Mouse (Mus musculus): ENCODE results near the gene Cd9. TPM values are rescaled to one million over a fixed set of nuclear protein-coding genes. Genes with fewer than 3 reads are reported as not detected.
A peak's percentile ranks its signal among the peaks of the same experiment; 100 is the strongest.

Gene Cd9
- total and polyA plus RNA-seq, 3 experiments, result 12.1 to 27.5 (median 21.6) TPM

- Histone ChIP-seq H3K4me1 (ENCODE audit: control insufficient read depth in 1 of 2, insufficient read depth in 2 of 2) (peaks cover 7 to 23% of the 10 kb centered on the region in 2 experiments; a peak in 3 of 4 replicates), H3K27me3 (replicated peaks) (no peaks in the 10 kb centered on the region), H3K27ac (ENCODE audit: insufficient read depth, low read depth) (no peak overlapping the region), H3K4me2 (ENCODE audit: insufficient read depth, low read depth, poor library complexity, severe bottlenecking) (no peak overlapping the region), H3K36me3 (replicated peaks in 1 of 2; ENCODE audit: control insufficient read depth in 1 of 2, insufficient read depth in 1 of 2, low read length in 1 of 2) (no peaks in the 10 kb centered on the region), H3K79me2 (replicated peaks; ENCODE audit: control insufficient read depth, extremely low read depth, insufficient read depth, poor library complexity, severe bottlenecking) (no peaks in the 10 kb centered on the region), H3K9ac (ENCODE audit: insufficient read depth, low read depth) (no peak overlapping the region), H3K9me3 (replicated peaks; ENCODE audit: low read length) (no peaks in the 10 kb centered on the region), H3K4me3 (replicated peaks in 1 of 3; ENCODE audit: low read depth in 2 of 3, low read length in 2 of 3, poor library complexity in 1 of 3) (no peak overlapping the region)
- TF ChIP-seq ZKSCAN1 (IDR thresholded peaks at IDR 0.05; ENCODE audit: borderline replicate concordance, low read depth, low read length) (no peak), RAD21 (IDR thresholded peaks at IDR 0.05; ENCODE audit: low read depth, low read length) (no peak), PAX5 (IDR thresholded peaks at IDR 0.05; ENCODE audit: low read length) (no peak), HCFC1 (IDR thresholded peaks at IDR 0.05; ENCODE audit: low read depth, low read length) (no peak), RCOR1 (conservative IDR thresholded peaks at IDR 0.05; ENCODE audit: low read depth, low read length) (no peak), USF2 (conservative IDR thresholded peaks at IDR 0.05; ENCODE audit: low read depth, low read length) (no peak), NELFE (IDR thresholded peaks at IDR 0.05; ENCODE audit: low read depth, low read length) (no peak), KAT2A (IDR thresholded peaks at IDR 0.05; ENCODE audit: insufficient replicate concordance, low read length) (no peak), MAFK (IDR thresholded peaks at IDR 0.05; ENCODE audit: insufficient replicate concordance, low read length) (no peak), E2F4 (IDR thresholded peaks at IDR 0.05; ENCODE audit: insufficient replicate concordance, low read depth, low read length) (no peak), TBP (conservative IDR thresholded peaks at IDR 0.05; ENCODE audit: low read depth, low read length) (no peak), MYC (IDR thresholded peaks at IDR 0.05; ENCODE audit: low read depth, low read length) (no peak), SMC3 (IDR thresholded peaks at IDR 0.05; ENCODE audit: low read depth, low read length) (no peak), EP300 (IDR thresholded peaks at IDR 0.05; ENCODE audit: low read length) (no peak), ELF1 (IDR thresholded peaks at IDR 0.05; ENCODE audit: low read depth, low read length) (no peak), CHD2 (IDR thresholded peaks at IDR 0.05; ENCODE audit: low read length) (no peak)
- in situ Hi-C loops (cut with MboI; ENCODE audit: low pct_ligation_motif_present, low pct_unique_long_range_greater_than_20kb, low sequenced_read_pairs) (no loop called here), dilution Hi-C loops (cut with MboI; ENCODE audit: extremely low pct_ligation_motif_present, extremely low pct_unique_long_range_greater_than_20kb, low sequenced_read_pairs) (no loop called here)
- DNase-seq (ENCODE audit: extremely low read depth), result no peak
Observed at GRCm38 (mm10) chr6:125447205-125447604, 47.4 kb downstream of the Cd9 start.

DNA sequence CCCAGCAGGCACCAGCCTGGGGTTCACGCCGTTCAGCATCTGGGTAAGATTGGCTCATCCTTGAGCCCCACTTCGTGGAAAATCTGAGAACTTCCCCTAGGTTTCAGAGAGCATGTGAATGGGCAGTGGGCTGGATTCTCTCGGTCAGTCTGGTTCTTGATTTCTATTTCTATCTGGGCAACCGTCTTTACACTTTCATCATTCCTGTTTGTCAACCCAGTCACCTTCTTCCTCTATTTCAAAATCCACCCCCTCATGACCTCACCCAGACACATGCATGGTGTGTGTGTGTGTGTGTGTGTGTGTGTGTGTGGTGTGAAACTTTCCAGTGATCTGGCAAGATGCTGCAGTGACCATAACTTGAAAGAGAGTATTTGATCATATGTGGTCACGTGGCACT, 49.2 kb downstream of the Cd9 start:
- in situ Hi-C loops (cut with MboI; ENCODE audit: low pct_ligation_motif_present, low pct_unique_long_range_greater_than_20kb, low sequenced_read_pairs), result no loop called here
- H3K9ac ChIP-seq (ENCODE audit: insufficient read depth, low read depth), result peak overlapping the region; percentile 11; the same call in 1 of the 2 replicates
- H3K36me3 ChIP-seq (replicated peaks in 1 of 2; ENCODE audit: control insufficient read depth in 1 of 2, insufficient read depth in 1 of 2, low read length in 1 of 2), result no peaks in the 10 kb centered on the region
- TF ChIP-seq KAT2A (IDR thresholded peaks at IDR 0.05; ENCODE audit: insufficient replicate concordance, low read length), result no peak
- TF ChIP-seq ZC3H11A (IDR thresholded peaks at IDR 0.05; ENCODE audit: low read depth, low read length), result no peak
- peak; percentile 64; the same call in 1 of the 2 replicates for TF ChIP-seq MYC (IDR thresholded peaks at IDR 0.05; ENCODE audit: low read depth, low read length)
- TF ChIP-seq EP300 (IDR thresholded peaks at IDR 0.05; ENCODE audit: low read length), result peak; percentile 52; the same call in 1 of the 2 replicates
- peak; percentile 19; the same call in 1 of the 2 replicates for TF ChIP-seq MAX (IDR thresholded peaks at IDR 0.05; ENCODE audit: low read length)
- TF ChIP-seq USF1 (IDR thresholded peaks at IDR 0.05; ENCODE audit: low read depth, low read length), result no peak; the same call in 1 of the 2 replicates
- TF ChIP-seq PAX5 (IDR thresholded peaks at IDR 0.05; ENCODE audit: low read length), result no peak
- TF ChIP-seq TBP (conservative IDR thresholded peaks at IDR 0.05; ENCODE audit: low read depth, low read length), result no peak
- no peak for TF ChIP-seq ELF1 (IDR thresholded peaks at IDR 0.05; ENCODE audit: low read depth, low read length)
- TF ChIP-seq ZKSCAN1 (IDR thresholded peaks at IDR 0.05; ENCODE audit: borderline replicate concordance, low read depth, low read length), result no peak
- no peak for TF ChIP-seq CTCF (conservative IDR thresholded peaks at IDR 0.05 in 1 of 2, IDR thresholded peaks at IDR 0.05 in 1 of 2; ENCODE audit: low read depth in 2 of 2, low read length in 2 of 2)
- TF ChIP-seq SIN3A (IDR thresholded peaks at IDR 0.05; ENCODE audit: low read length), result no peak
- TF ChIP-seq TCF12 (IDR thresholded peaks at IDR 0.05; ENCODE audit: low read depth, low read length), result no peak
- TF ChIP-seq USF2 (conservative IDR thresholded peaks at IDR 0.05; ENCODE audit: low read depth, low read length), result no peak
- TF ChIP-seq CHD1 (IDR thresholded peaks at IDR 0.05; ENCODE audit: low read depth, low read length), result no peak
- no peak for TF ChIP-seq IRF4 (IDR thresholded peaks at IDR 0.05; ENCODE audit: low read depth, low read length)
- no peak for TF ChIP-seq UBTF (IDR thresholded peaks at IDR 0.05; ENCODE audit: low read depth, low read length)
- TF ChIP-seq ZNF384 (IDR thresholded peaks at IDR 0.05; ENCODE audit: low read depth, low read length), result no peak
- TF ChIP-seq ETS1 (conservative IDR thresholded peaks at IDR 0.05; ENCODE audit: low read depth, low read length), result peak; percentile 22; the same call in 1 of the 2 replicates
- TF ChIP-seq NELFE (IDR thresholded peaks at IDR 0.05; ENCODE audit: low read depth, low read length), result no peak
- no peak for TF ChIP-seq ZMIZ1 (IDR thresholded peaks at IDR 0.05; ENCODE audit: low read depth, low read length)
- TF ChIP-seq E2F4 (IDR thresholded peaks at IDR 0.05; ENCODE audit: insufficient replicate concordance, low read depth, low read length), result no peak
- 0 out of 2 replicates have a peak, but pooled peaks have one; percentile 20 for TF ChIP-seq JUND (conservative IDR thresholded peaks at IDR 0.05; ENCODE audit: low read depth, low read length)
- TF ChIP-seq POLR2AphosphoS2 (IDR thresholded peaks at IDR 0.05; ENCODE audit: low read depth, low read length), result no peak
- TF ChIP-seq NRF1 (IDR thresholded peaks at IDR 0.05; ENCODE audit: low read depth, low read length), result no peak
- no peak for TF ChIP-seq HCFC1 (IDR thresholded peaks at IDR 0.05; ENCODE audit: low read depth, low read length)
- no peak for TF ChIP-seq RAD21 (IDR thresholded peaks at IDR 0.05; ENCODE audit: low read depth, low read length)

More for the DNA sequence above, 49.2 kb downstream of the Cd9 start:
- H3K4me3 ChIP-seq (replicated peaks in 1 of 3; ENCODE audit: low read depth in 2 of 3, low read length in 2 of 3, poor library complexity in 1 of 3), result no peak overlapping the region
- no peak overlapping the region for H3K27ac ChIP-seq (ENCODE audit: insufficient read depth, low read depth)
- H3K4me2 ChIP-seq (ENCODE audit: insufficient read depth, low read depth, poor library complexity, severe bottlenecking), result no peak overlapping the region
- dilution Hi-C loops (cut with MboI; ENCODE audit: extremely low pct_ligation_motif_present, extremely low pct_unique_long_range_greater_than_20kb, low sequenced_read_pairs), result no loop called here
- peaks cover 7 to 23% of the 10 kb centered on the region in 2 experiments; a peak in 3 of 4 replicates for H3K4me1 ChIP-seq (ENCODE audit: control insufficient read depth in 1 of 2, insufficient read depth in 2 of 2)
- DNase-seq (ENCODE audit: extremely low read depth), result peak; percentile 31
- H3K27me3 ChIP-seq (replicated peaks), result peaks cover 6% of the 10 kb centered on the region
- no peaks in the 10 kb centered on the region for H3K79me2 ChIP-seq (replicated peaks; ENCODE audit: control insufficient read depth, extremely low read depth, insufficient read depth, poor library complexity, severe bottlenecking)
- no peaks in the 10 kb centered on the region for H3K9me3 ChIP-seq (replicated peaks; ENCODE audit: low read length)

Measured in CH12.LX (cell line).